Mouse (Mus musculus) splenic B cell, adult 2 months (primary cell): ENCODE results near the gene Cdk5r1.

ENCODE experiments used
- DNase-seq: peaks from one replicate; pipeline ENCODE4 v3.0.0-alpha.2; 2011; ENCODE audit warnings: low read depth, low spot score
- H3K27me3 ChIP-seq: 2 replicates; pipeline ENCODE4 v1.6.1; 2012; ENCODE audit warnings: mild to moderate bottlenecking, low read length, moderate library complexity, mixed read lengths; ENCODE audit not compliant: control insufficient read depth, poor library complexity, insufficient read depth, severe bottlenecking
- H3K36me3 ChIP-seq: 2 replicates; pipeline ENCODE4 v1.6.1; 2012; ENCODE audit warnings: mild to moderate bottlenecking, low read length, moderate library complexity, mixed read lengths; ENCODE audit not compliant: control insufficient read depth, poor library complexity, insufficient read depth, severe bottlenecking

Gene Cdk5r1

DNA sequence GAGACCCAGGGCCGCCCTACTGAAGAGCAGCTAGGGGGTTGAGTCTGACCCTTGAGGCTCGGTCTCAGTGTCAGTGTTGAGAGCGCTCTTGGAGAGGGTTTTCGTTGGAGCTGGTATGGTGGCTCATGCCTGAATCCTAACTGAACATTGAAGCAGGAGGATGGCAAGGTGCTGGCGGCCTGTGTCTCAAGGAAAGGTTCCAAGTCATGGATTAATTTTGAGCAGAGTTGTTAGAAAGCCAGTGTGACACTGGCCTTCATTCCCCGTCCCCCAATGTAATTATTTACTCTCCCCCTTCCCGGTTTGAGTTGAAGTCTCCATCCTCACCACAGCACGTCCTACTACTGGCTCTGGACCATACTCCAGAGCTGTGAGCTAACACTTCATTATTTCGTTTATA, 1.3 kb upstream of the Cdk5r1 start:
- no peak for DNase-seq
- no peaks in the 10 kb centered on the region for H3K27me3 ChIP-seq
- peaks cover 3% of the 10 kb centered on the region; the same call in 1 of the 2 replicates for H3K36me3 ChIP-seq

- Histone ChIP-seq H3K27me3 (no peaks in the 10 kb centered on the region), H3K36me3 (no peaks in the 10 kb centered on the region; the same call in 1 of the 2 replicates)
- DNase-seq, result no peak
Measured at GRCm38 (mm10) chr11:80477341-80478199, 747 bp downstream of the Cdk5r1 start.

DNA sequence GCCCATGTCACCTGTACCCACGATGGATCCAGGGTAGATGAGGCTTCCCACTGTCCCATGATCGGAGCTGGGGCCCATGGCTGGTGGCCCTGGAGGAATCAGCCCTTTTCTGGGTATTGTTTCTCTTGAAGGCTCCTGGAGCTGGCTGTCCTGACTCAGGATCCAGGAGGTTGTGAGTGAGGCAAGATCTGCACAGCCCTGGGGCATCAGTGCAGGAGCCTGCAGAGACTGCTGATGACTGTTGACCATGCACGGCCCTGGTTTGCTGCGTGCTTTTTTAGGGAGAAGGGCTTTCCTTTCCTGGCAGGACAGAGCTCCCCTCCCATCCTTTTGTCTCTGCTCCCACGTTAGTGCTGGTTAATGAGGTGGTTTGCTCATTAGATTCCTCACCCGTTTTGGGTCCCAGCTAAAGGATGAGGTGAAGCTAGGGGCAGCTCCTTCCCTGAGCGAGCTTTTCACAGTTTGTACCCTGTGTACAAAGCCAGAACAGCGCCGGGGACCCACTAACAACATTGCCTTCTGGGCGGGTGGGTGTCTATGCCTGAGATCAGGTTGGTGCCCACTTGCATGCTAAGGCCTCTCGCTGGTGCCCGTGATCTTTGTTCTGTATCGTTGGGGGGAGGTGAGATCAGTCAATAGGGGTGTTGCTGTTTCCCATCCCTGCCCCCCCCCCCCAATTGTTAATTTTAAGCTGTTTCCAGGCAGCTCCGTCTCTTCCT, 2.0 kb downstream of the Cdk5r1 start:
- no peaks in the 10 kb centered on the region for H3K36me3 ChIP-seq
- H3K27me3 ChIP-seq, result no peaks in the 10 kb centered on the region
- no peak for DNase-seq

GRCm38 (mm10) chr11:80479425-80479824, 2.6 kb downstream of the Cdk5r1 start:
- no peak for DNase-seq
- Histone ChIP-seq H3K27me3 (no peaks in the 10 kb centered on the region), H3K36me3 (no peaks in the 10 kb centered on the region)

GRCm38 (mm10) chr11:80479906-80480866, 3.4 kb downstream of the Cdk5r1 start:
- no peak for DNase-seq
- H3K27me3 ChIP-seq, result no peaks in the 10 kb centered on the region
- H3K36me3 ChIP-seq, result no peaks in the 10 kb centered on the region

DNA sequence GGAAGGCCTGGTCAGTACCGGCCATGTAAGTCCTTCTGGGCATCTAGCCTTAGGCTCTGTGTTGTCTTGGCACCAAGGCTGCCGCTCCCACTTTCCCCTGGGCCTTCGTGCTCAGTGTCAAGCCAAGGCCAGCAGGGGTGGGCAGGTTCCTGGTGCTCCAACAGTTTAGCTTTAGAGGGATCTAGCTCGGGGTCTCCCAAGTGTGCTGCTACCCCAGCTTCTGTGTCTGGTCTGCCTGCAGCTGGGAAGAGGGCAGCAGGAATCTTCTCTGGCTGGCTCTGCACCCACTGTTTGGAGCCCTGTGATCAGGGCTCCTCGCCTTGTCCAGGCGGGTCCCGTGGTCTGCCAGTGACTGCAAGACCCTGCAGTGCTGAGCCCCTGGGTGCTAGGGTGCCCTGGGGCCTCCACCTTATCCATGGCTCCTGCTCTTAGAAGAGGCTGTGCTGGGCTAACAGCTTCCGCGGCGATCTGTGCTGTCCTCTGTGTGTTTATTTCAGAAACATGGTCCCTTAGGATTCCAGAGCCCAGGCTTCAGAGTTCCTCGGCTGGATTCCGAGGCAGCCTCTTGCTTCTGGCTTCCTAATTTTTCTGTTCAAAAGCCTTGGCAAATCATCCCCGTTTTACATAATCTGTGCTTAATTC, 4.7 kb downstream of the Cdk5r1 start:
- Histone ChIP-seq H3K36me3 (no peaks in the 10 kb centered on the region), H3K27me3 (no peaks in the 10 kb centered on the region)
- DNase-seq, result no peak

DNA sequence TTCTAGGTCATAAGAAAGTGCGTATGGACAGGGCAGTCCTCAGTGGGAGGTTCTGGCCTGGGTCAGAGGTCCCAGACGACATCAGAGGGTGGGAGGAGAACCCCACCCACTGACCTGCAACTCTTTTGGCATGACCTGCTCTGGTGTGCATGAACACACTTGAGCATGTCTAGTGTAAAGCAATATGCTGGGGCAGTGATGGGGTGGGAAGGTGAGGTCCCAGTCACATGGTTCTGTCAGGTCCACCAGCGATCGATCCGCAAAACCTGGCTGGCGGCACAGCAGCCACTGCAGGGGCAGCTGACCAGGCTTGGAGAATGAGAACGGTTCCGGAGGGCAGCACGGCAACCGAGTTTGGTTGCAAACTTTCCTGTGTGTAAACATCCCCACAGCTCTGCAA, 5.5 kb downstream of the Cdk5r1 start:
- no peaks in the 10 kb centered on the region for H3K27me3 ChIP-seq
- H3K36me3 ChIP-seq, result no peaks in the 10 kb centered on the region
- DNase-seq, result no peak

- Histone ChIP-seq H3K27me3 (no peaks in the 10 kb centered on the region), H3K36me3 (no peaks in the 10 kb centered on the region)
- no peak for DNase-seq
Measured at GRCm38 (mm10) chr11:80482921-80483320, 6.1 kb downstream of the Cdk5r1 start.

DNA sequence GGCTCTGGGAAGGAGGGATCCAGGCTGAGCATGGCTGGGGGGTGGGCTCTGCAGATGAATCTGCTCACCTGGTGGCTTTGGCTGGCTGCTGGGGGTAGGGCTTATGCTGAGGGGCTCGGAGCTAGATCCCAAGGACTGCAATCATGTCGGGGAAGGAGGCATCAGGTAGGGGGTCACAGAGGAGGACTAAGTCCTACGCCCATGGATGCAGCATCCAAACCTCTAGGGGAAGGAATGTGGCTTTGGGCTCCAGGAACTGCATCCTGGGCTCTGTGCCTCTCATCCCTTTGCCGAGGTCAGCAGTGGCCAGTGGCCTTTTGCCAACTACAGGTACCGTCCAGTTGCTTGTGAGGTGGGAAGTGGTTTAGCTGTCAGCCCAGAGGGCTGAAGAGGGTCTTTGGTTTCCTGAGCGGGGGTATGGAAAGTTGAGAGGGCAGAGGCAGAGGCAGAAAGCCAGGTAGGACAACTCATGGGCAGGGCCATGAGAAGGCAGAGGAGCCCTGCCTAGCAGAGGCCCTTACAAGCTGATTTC, 6.8 kb downstream of the Cdk5r1 start:
- Histone ChIP-seq H3K27me3 (no peaks in the 10 kb centered on the region), H3K36me3 (no peaks in the 10 kb centered on the region)
- DNase-seq, result no peak

DNA sequence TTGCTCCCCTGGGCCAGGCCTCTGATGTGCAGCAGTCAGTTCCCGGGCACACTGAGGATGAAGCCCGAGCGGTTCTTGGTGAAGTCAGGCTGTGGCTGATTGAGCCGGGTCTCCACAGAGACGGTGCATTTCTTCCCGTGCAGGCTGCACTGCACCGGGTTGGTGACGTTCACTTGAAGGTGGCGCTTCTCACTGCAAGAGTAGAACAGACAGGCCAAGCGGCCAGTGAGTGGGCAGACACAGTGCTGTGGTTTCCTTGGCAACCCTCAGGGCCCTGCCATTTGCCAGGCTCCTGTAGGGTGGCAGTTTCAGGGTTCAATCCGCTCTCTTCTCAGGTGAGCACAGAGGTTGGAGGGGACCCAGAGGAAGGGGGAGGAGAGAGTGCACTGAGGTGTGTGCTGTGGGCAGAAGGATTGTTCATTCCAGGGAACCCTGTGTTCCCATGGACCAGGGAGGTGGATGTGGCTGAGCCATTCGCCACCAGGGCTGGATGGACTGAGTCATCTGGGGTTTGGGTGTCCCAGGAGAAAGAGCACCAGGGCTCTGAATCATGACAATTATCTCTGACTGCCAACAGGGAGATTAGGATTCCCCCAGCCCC, 7.5 kb downstream of the Cdk5r1 start:
- DNase-seq, result no peak
- H3K36me3 ChIP-seq, result no peaks in the 10 kb centered on the region
- no peaks in the 10 kb centered on the region for H3K27me3 ChIP-seq

GRCm38 (mm10) chr11:80485120-80485551, 8.3 kb downstream of the Cdk5r1 start:
- Histone ChIP-seq H3K27me3 (no peaks in the 10 kb centered on the region), H3K36me3 (no peaks in the 10 kb centered on the region)
- no peak for DNase-seq

GRCm38 (mm10) chr11:80485622-80486206, 8.9 kb downstream of the Cdk5r1 start:
- no peaks in the 10 kb centered on the region for H3K27me3 ChIP-seq
- H3K36me3 ChIP-seq, result no peaks in the 10 kb centered on the region
- no peak for DNase-seq

DNA sequence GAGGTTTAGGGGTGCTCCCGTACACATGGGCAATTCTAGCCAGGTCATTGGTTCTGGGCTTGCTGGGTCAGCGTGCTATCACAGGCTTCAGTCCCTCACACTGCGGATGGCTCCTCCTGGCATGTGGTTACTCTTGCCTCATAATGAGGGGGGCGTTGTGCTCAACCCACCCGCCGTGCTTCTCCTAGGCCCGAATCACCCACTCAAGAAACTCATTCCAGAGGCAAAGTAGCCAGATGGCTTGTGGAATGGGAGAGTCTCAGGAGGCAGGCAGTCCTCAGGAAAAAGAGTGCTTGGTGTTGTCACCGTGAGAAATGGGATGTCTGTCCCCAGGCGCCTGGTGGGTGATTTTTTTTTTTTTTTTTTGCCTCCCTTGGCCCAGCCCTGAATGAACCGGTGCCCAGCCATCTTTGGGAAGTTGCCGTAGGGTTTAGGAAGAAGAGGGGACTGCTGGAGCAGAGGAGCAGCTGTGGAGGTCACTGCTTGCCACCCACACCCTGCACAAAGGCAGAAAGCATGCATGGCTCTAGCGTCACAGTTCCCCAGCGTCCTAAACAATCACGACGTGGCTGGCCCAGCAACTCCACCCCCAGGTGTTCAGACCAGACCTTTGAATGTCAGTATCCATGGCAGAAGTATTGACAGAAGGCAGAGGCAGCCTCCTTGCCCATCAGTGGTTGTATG, 11.2 kb downstream of the Cdk5r1 start:
- no peaks in the 10 kb centered on the region for H3K36me3 ChIP-seq
- DNase-seq, result no peak
- H3K27me3 ChIP-seq, result no peaks in the 10 kb centered on the region
